Mouse (Mus musculus) myocyte (in vitro differentiated cells): ENCODE measurements around the gene H2-M1. TPM values are rescaled to one million over a fixed set of nuclear protein-coding genes. Genes with fewer than 3 reads are reported as not detected.

Experiments
- H3K27me3 ChIP-seq: one replicate; pipeline ENCODE4 v1.6.1; 2011; ENCODE audit not compliant: control insufficient read depth, insufficient read depth, insufficient read length
- H3K36me3 ChIP-seq: one replicate; pipeline ENCODE4 v1.6.1; 2011; ENCODE audit not compliant: control insufficient read depth, insufficient read depth
- H3K4me2 ChIP-seq: one replicate; pipeline ENCODE4 v1.6.1; 2011; ENCODE audit warnings: low read depth, control low read depth
- H3K4me3 ChIP-seq: one replicate; pipeline ENCODE4 v1.5.1; 2011; ENCODE audit warnings: mild to moderate bottlenecking, control low read depth, moderate library complexity
- H3K79me2 ChIP-seq: one replicate; pipeline ENCODE4 v1.6.1; 2011; ENCODE audit not compliant: control insufficient read depth, insufficient read depth
- H3ac ChIP-seq: one replicate; pipeline ENCODE4 v1.6.1; 2011; ENCODE audit not compliant: control insufficient read depth, insufficient read length
- CEBPB ChIP-seq: IDR thresholded peaks from 2 replicates; pipeline ENCODE4 v1.6.1; 2011; ENCODE audit warnings: mild to moderate bottlenecking, moderate library complexity; ENCODE audit not compliant: poor library complexity, insufficient read depth, severe bottlenecking
- E2F4 ChIP-seq: IDR thresholded peaks from one replicate; pipeline ENCODE4 v1.6.1; 2011; ENCODE audit warnings: mild to moderate bottlenecking, control low read depth, moderate library complexity; ENCODE audit not compliant: insufficient read depth
- MAX ChIP-seq: IDR thresholded peaks from one replicate; pipeline ENCODE4 v1.6.1; 2011; ENCODE audit warnings: low read depth, mild to moderate bottlenecking, control low read depth
- MYOD1 ChIP-seq, 3 experiments: IDR thresholded peaks; one replicate each; pipeline ENCODE4 v1.6.1; 2011; ENCODE audit warnings: control low read depth in 2 of 3, low read depth in 2 of 3, mild to moderate bottlenecking in 2 of 3, moderate library complexity in 1 of 3; ENCODE audit not compliant: insufficient read length in 2 of 3, control insufficient read depth in 1 of 3
- MYOG ChIP-seq, 3 experiments: IDR thresholded peaks; one replicate each; pipeline ENCODE4 v1.6.1; 2011; ENCODE audit warnings: control low read depth in 2 of 3, low read depth in 2 of 3, mild to moderate bottlenecking in 2 of 3; ENCODE audit not compliant: insufficient read length in 2 of 3, control insufficient read depth in 1 of 3, insufficient read depth in 1 of 3
- POLR2A ChIP-seq: IDR thresholded peaks from one replicate; pipeline ENCODE4 v1.6.1; 2011; ENCODE audit warnings: low read depth, mild to moderate bottlenecking, control low read depth, moderate library complexity; ENCODE audit not compliant: insufficient read length
- POLR2AphosphoS2 ChIP-seq: IDR thresholded peaks from one replicate; pipeline ENCODE4 v1.6.1; 2011; ENCODE audit warnings: low read depth, control low read depth; ENCODE audit not compliant: insufficient read length
- REST ChIP-seq: IDR thresholded peaks from one replicate; pipeline ENCODE4 v1.6.1; 2011; ENCODE audit warnings: mild to moderate bottlenecking, control low read depth, moderate library complexity; ENCODE audit not compliant: insufficient read depth, insufficient read length
- SRF ChIP-seq: IDR thresholded peaks from one replicate; pipeline ENCODE4 v1.6.1; 2011; ENCODE audit warnings: low read depth; ENCODE audit not compliant: control insufficient read depth, insufficient read length
- TCF12 ChIP-seq: IDR thresholded peaks from one replicate; pipeline ENCODE4 v1.6.1; 2011; ENCODE audit warnings: mild to moderate bottlenecking, control low read depth; ENCODE audit not compliant: poor library complexity, insufficient read depth, severe bottlenecking
- TCF3 ChIP-seq: IDR thresholded peaks from one replicate; pipeline ENCODE4 v1.6.1; 2011; ENCODE audit warnings: low read depth, control low read depth; ENCODE audit not compliant: insufficient read length
- USF1 ChIP-seq: IDR thresholded peaks from one replicate; pipeline ENCODE4 v1.6.1; 2011; ENCODE audit warnings: low read depth, mild to moderate bottlenecking, control low read depth, moderate library complexity
- polyA plus RNA-seq: library from polyadenylated mRNA; unstranded; fragments of >200 nt; fragmentation: generic; extraction: Trizol; gene quantifications from one replicate; pipeline ENCODE4 v1.2.1, GENCODE M21; 2012; ENCODE audit warnings: missing spikeins

Gene H2-M1
- not detected for polyA plus RNA-seq

DNA sequence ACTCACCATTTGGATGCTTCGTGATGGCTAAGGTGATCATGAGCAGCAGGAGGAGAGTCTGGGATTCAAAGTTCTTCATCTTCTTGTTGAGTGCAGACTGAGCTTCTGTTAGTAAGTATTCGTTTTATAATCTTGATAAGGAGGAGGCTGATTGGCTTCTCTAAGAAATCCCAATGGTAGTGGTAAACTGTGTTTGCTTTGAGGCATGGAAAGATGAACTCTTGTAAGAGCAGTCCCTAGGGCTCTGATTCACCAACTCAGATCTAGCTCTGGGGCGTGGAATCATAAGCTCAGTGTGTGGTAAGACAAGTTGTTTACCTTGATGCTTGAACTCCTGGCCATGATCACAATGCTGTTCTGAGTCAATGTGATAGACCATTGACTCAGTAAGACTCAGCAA is at the start of gene H2-M1:
Gene H2-M1, minus strand, starts transcription at position 101 of the 400 bp plus-strand sequence.
- TF ChIP-seq TCF12 = no peak
- no peak for TF ChIP-seq MYOG (IDR thresholded peaks at IDR 0.05; ENCODE audit: control insufficient read depth in 1 of 3, insufficient read depth in 1 of 3, insufficient read length in 2 of 3, low read depth in 2 of 3)
- TF ChIP-seq MYOD1 (IDR thresholded peaks at IDR 0.05; ENCODE audit: control insufficient read depth in 1 of 3, insufficient read length in 2 of 3, low read depth in 2 of 3) = no peak
- TF ChIP-seq POLR2A = no peak
- TF ChIP-seq USF1 = no peak
- Histone ChIP-seq H3K4me3 (no peak within 1 kb of the TSS), H3ac (no peak within 1 kb of the TSS), H3K4me2 (no peak within 1 kb of the TSS), H3K27me3 (no peaks in the 10 kb centered on the region), H3K79me2 (no peaks in the 10 kb centered on the region), H3K36me3 (no peaks in the 10 kb centered on the region)

DNA sequence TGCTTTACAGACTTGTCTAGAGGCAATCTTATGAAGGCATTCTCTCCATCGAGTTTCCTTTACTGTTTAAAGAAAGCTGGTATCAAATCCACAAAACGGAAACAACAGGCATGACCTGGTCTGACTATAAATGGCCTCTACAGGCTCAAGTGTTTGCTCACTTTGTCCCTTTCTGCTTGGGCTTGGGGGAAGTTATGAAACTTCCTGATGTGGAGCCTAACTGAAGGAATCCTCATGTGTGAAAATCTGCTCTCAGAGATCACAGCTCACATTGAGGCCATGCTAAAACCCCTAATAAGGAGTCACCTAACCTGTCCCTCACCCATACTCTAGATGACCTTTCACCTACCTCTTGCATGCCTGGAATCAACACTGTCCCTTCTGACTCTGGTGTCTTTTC is 25.7 kb upstream of the H2-M1 start:
- no peaks in the 10 kb centered on the region for H3K27me3 ChIP-seq
- no peaks in the 10 kb centered on the region for H3K36me3 ChIP-seq
- no peaks in the 10 kb centered on the region for H3K79me2 ChIP-seq
- no peak overlapping the region for H3ac ChIP-seq
- no peak overlapping the region for H3K4me3 ChIP-seq
- TF ChIP-seq REST = no peak
- TF ChIP-seq USF1 = no peak
- no peak for TF ChIP-seq POLR2A
- no peak for TF ChIP-seq SRF
- H3K4me2 ChIP-seq = no peak overlapping the region

- H3ac ChIP-seq = no peak within 1 kb of the TSS
- TF ChIP-seq MYOD1 (IDR thresholded peaks at IDR 0.05; ENCODE audit: control insufficient read depth in 1 of 3, insufficient read length in 2 of 3, low read depth in 2 of 3) (no peak), USF1 (no peak), E2F4 (no peak), MAX (no peak), TCF3 (no peak), POLR2A (no peak), POLR2AphosphoS2 (no peak), CEBPB (no peak), TCF12 (no peak), MYOG (IDR thresholded peaks at IDR 0.05; ENCODE audit: control insufficient read depth in 1 of 3, insufficient read depth in 1 of 3, insufficient read length in 2 of 3, low read depth in 2 of 3) (no peak), REST (no peak), SRF (no peak)
- H3K4me2 ChIP-seq = no peak within 1 kb of the TSS
- no peaks in the 10 kb centered on the region for H3K36me3 ChIP-seq
- no peaks in the 10 kb centered on the region for H3K27me3 ChIP-seq
- no peaks in the 10 kb centered on the region for H3K79me2 ChIP-seq
- no peak within 1 kb of the TSS for H3K4me3 ChIP-seq
Observed at GRCm38 (mm10) chr17:36642566-36642965, 29.5 kb downstream of the H2-M1 start, which contains the start of gene H2-M9. H2-M9 (minus strand) TSS chr17:36642666.

Other genes with a start within 250 kb of the H2-M1 start
- gene H2-M10.4, start 209.9 kb downstream of the H2-M1 start, polyA plus RNA-seq = not detected
- not detected for gene H2-M11, start 125.1 kb downstream of the H2-M1 start, polyA plus RNA-seq
- not detected for gene H2-M9, start 29.6 kb downstream of the H2-M1 start, polyA plus RNA-seq
- gene H2-M10.5, start 100.7 kb upstream of the H2-M1 start, polyA plus RNA-seq = not detected
- gene H2-M10.6, start 140.0 kb upstream of the H2-M1 start, polyA plus RNA-seq = not detected
- gene Trim26, start 164.9 kb upstream of the H2-M1 start, polyA plus RNA-seq = 17.1 TPM
- not detected for gene Trim15, start 195.0 kb upstream of the H2-M1 start, polyA plus RNA-seq
- gene Trim10, start 197.4 kb upstream of the H2-M1 start, polyA plus RNA-seq = not detected
- gene Trim40, start 217.9 kb upstream of the H2-M1 start, polyA plus RNA-seq = not detected
- not detected for gene Trim31, start 225.9 kb upstream of the H2-M1 start, polyA plus RNA-seq